Mouse (Mus musculus) kidney, postnatal 0 days (tissue): ENCODE measurements around the gene Btbd35f29. TPM values are rescaled to one million over a fixed set of nuclear protein-coding genes. Genes with fewer than 3 reads are reported as not detected.

Experiments
- polyA plus RNA-seq: library from polyadenylated mRNA; unstranded; fragments of >200 nt; fragmentation: Nextera tagmentation; extraction: Ambion mirVana; gene quantifications from 2 replicates; pipeline ENCODE4 v1.2.1, GENCODE M21; 2015

Btbd35f29 gene
- polyA plus RNA-seq, 1 experiment from 2014 or later: not detected

Other genes with a start within 250 kb of the Btbd35f29 start
- gene Spin2f, start 136.2 kb downstream of the Btbd35f29 start, polyA plus RNA-seq: not detected in 2 replicates
- not detected in 2 replicates for gene Btbd35f26, start 218.8 kb downstream of the Btbd35f29 start, polyA plus RNA-seq